8 mouse cellular contexts compared by ENCODE assay signal in genomic region chr7:132575623-132576022, GRCm38 (mm10). TPM values are rescaled to one million over a fixed set of nuclear protein-coding genes. Genes with fewer than 3 reads are reported as not detected.
DNase-seq lines count a peak whose midpoint lies in the region; ATAC-seq and TF ChIP-seq lines count a peak whose summit lies in the region.

No protein-coding gene starts in this region.

- in situ Hi-C loops in Patski (cut with MboI; ENCODE audit: low pct_unique_long_range_greater_than_20kb), result loop anchor here (10.0 kb wide), 1 partner anchor 239 kb away; the partner anchor contains the start of gene Fam53b

- 0 out of 2 replicates have a peak, but pooled peaks cover 2% of the 10 kb centered on the region for H3K4me1 ChIP-seq in hindbrain, embryonic 11.5 days (replicated peaks; ENCODE audit: control insufficient read depth, insufficient read depth, low read length)

- TF ChIP-seq CTCF in Patski (IDR thresholded peaks at IDR 0.05), result peak; percentile 79

- ATAC-seq in Patski, result peak; percentile 85
- peak; percentile 89 for ATAC-seq in hindbrain, embryonic 11.5 days (ENCODE audit: low FRiP score)

- no peaks in the 10 kb centered on the region for H3K36me3 ChIP-seq in hindbrain, embryonic 11.5 days (ENCODE audit: control insufficient read depth, insufficient read depth, low read length)

- under 1% methylated on average over 13 of the region's 13 CpGs for WGBS in hindbrain, embryonic 11.5 days

- peak overlapping the region; percentile 87 for H3K4me2 ChIP-seq in hindbrain, embryonic 11.5 days (replicated peaks; ENCODE audit: low read depth, low read length)

- peak overlapping the region; percentile 70 for H3K4me3 ChIP-seq in hindbrain, embryonic 11.5 days (ENCODE audit: low read depth, low read length)

- peak overlapping the region; percentile 71; the same call in 1 of the 2 replicates for H3K27ac ChIP-seq in hindbrain, embryonic 11.5 days (ENCODE audit: low read depth, low read length)

- H3K9ac ChIP-seq in hindbrain, embryonic 11.5 days (ENCODE audit: low read depth, low read length), result peak overlapping the region; percentile 62

- DNase-seq in Patski (ENCODE audit: low read depth, low spot score), result no peak
- DNase-seq in cerebellum, adult 9-10 months, result peak; percentile 85
- DNase-seq in forelimb bud, embryonic 11.5 days (ENCODE audit: low read depth, low spot score), result peak; percentile 88
- peak; percentile 89 for DNase-seq in hindbrain, embryonic 11.5 days (ENCODE audit: low spot score)
- peak; percentile 83 to 85 for DNase-seq in layer of hippocampus, postnatal 10 days (ENCODE audit: low spot score in 2 of 2)
- peak; percentile 91 for DNase-seq in lung, postnatal 10 days
- peak; percentile 80 for DNase-seq in retina, adult 2 months (ENCODE audit: low read depth, low spot score)
- DNase-seq in thymus, postnatal 36 days, result peak; percentile 79

- no peaks in the 10 kb centered on the region for H3K27me3 ChIP-seq in Patski
- H3K27me3 ChIP-seq in hindbrain, embryonic 11.5 days (ENCODE audit: control insufficient read depth, insufficient read depth, low read length), result no peaks in the 10 kb centered on the region; the same call in 1 of the 2 replicates

- H3K9me3 ChIP-seq in hindbrain, embryonic 11.5 days (ENCODE audit: control insufficient read depth, low read length), result no peaks in the 10 kb centered on the region

- CTCF ChIA-PET in Patski (lab: Charles Lee), result interaction anchor here (1.1 to 1.9 kb wide), 2 partner anchors 23 to 27 kb away, joined by 5 to 6 read pairs; no protein-coding TSS in a partner anchor

- POLR2A ChIA-PET in Patski (lab: Charles Lee), result interaction anchor here (0.6 to 0.8 kb wide), 2 partner anchors 13 to 41 kb away, joined by 3 read pairs; no protein-coding TSS in a partner anchor

RNA-seq across cellular contexts. Expression of gene Oat, which starts 0.6 kb away (rescaled TPM):
- polyA plus RNA-seq in Patski (2021), result 464 TPM
- polyA plus RNA-seq in hindbrain, embryonic 11.5 days (2014; fragmentation: Nextera tagmentation; extraction: Ambion mirVana), result 138 and 144 TPM in 2 replicates
- total RNA-seq in layer of hippocampus, postnatal 10 days (2021), result 10 to 100 TPM; 69.3 to 72.7 TPM

RNA-seq across cellular contexts. Expression of gene Nkx1-2, which starts 23.8 kb away (rescaled TPM):
- polyA plus RNA-seq in Patski (2021), result 0.26 TPM
- 4.5 and 6.8 TPM in 2 replicates for polyA plus RNA-seq in hindbrain, embryonic 11.5 days (2014; fragmentation: Nextera tagmentation; extraction: Ambion mirVana)
- total RNA-seq in layer of hippocampus, postnatal 10 days (2021), result not detected

RNA-seq across cellular contexts. Expression of gene Lhpp, which starts 34.8 kb away (rescaled TPM):
- polyA plus RNA-seq in Patski (2021), result 23.6 TPM
- polyA plus RNA-seq in hindbrain, embryonic 11.5 days (2014; fragmentation: Nextera tagmentation; extraction: Ambion mirVana), result 20.4 and 22.4 TPM in 2 replicates
- total RNA-seq in layer of hippocampus, postnatal 10 days (2021), result 10 to 100 TPM; 37.9 to 38.6 TPM
